Mouse (Mus musculus) G1E-ER4 (cell line): Measurements from ENCODE around the gene Slc38a11. TPM values are rescaled to one million over a fixed set of nuclear protein-coding genes. Genes with fewer than 3 reads are reported as not detected.

Experiments
- GATA1 ChIP-seq: IDR thresholded peaks from one replicate; pipeline ENCODE4 v1.8.0; 2012; ENCODE audit warnings: low read length, inconsistent platforms
- polyA plus RNA-seq: library from polyadenylated mRNA; stranded (reverse); fragments of >175 nt; gene quantifications from 2 replicates; pipeline ENCODE4 v1.2.3, GENCODE M21; 2012

Slc38a11 gene
- polyA plus RNA-seq, 1 experiment: not detected

- TF ChIP-seq GATA1: no peak
Observed at GRCm38 (mm10) chr2:65342057-65342456, 21.8 kb downstream of the Slc38a11 start.

GRCm38 (mm10) chr2:65340839-65341238, 23.0 kb downstream of the Slc38a11 start:
- no peak for TF ChIP-seq GATA1

GRCm38 (mm10) chr2:65337378-65338140, 26.3 kb downstream of the Slc38a11 start:
- TF ChIP-seq GATA1: no peak

- TF ChIP-seq GATA1: no peak
Observed at GRCm38 (mm10) chr2:65336608-65337007, 27.2 kb downstream of the Slc38a11 start.

- TF ChIP-seq GATA1: no peak
Observed at GRCm38 (mm10) chr2:65334091-65334490, 29.7 kb downstream of the Slc38a11 start.

- no peak for TF ChIP-seq GATA1
Observed at GRCm38 (mm10) chr2:65331321-65331720, 32.5 kb downstream of the Slc38a11 start.

- TF ChIP-seq GATA1: no peak
Observed at GRCm38 (mm10) chr2:65321998-65322754, 41.7 kb downstream of the Slc38a11 start.

- no peak for TF ChIP-seq GATA1
Observed at GRCm38 (mm10) chr2:65320975-65321374, 42.9 kb downstream of the Slc38a11 start.

GRCm38 (mm10) chr2:65316721-65317120, 47.1 kb downstream of the Slc38a11 start:
- TF ChIP-seq GATA1: no peak

GRCm38 (mm10) chr2:65311250-65311649, 52.6 kb downstream of the Slc38a11 start:
- TF ChIP-seq GATA1: no peak

- no peak for TF ChIP-seq GATA1
Observed at GRCm38 (mm10) chr2:65296541-65296940, 67.3 kb downstream of the Slc38a11 start.

GRCm38 (mm10) chr2:65294092-65294491, 69.7 kb downstream of the Slc38a11 start:
- no peak for TF ChIP-seq GATA1

- TF ChIP-seq GATA1: no peak
Observed at GRCm38 (mm10) chr2:65293411-65293810, 70.4 kb downstream of the Slc38a11 start.

GRCm38 (mm10) chr2:65289721-65290120, 74.1 kb downstream of the Slc38a11 start:
- TF ChIP-seq GATA1: no peak

GRCm38 (mm10) chr2:65288696-65289095, 75.1 kb downstream of the Slc38a11 start:
- no peak for TF ChIP-seq GATA1

- TF ChIP-seq GATA1: no peak
Observed at GRCm38 (mm10) chr2:65285380-65285779, 78.5 kb downstream of the Slc38a11 start.

- no peak for TF ChIP-seq GATA1
Observed at GRCm38 (mm10) chr2:65282979-65283378, 80.9 kb downstream of the Slc38a11 start.
